Mouse (Mus musculus): ENCODE results near the gene Disp1. TPM values are rescaled to one million over a fixed set of nuclear protein-coding genes. Genes with fewer than 3 reads are reported as not detected.

Disp1 gene
- polyA plus RNA-seq, 1 experiment, result 7.8 TPM

DNA sequence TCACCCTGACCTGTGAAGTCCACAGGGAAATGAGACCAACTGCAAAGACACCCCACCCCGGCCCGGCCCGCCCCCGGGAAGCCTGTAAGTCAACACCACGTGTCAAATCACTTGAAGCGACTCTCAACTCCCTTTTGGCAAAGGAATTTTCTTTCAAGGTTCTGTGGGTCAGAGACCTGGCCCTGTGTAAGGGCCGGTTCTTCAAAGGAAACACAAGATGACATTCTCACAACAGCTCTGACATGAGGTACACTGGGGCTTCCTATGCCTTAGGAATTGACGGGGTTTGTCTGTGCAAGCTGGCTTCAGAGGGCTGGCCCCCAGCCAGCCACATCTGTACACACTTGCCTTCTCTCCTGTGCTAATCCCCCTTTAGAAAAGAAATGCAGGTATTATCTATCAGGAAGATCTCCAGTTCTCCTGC, 56.7 kb downstream of the Disp1 start:
- DNase-seq (ENCODE audit: extremely low spot score in 1 of 2, low spot score in 1 of 2), result no peak

DNA sequence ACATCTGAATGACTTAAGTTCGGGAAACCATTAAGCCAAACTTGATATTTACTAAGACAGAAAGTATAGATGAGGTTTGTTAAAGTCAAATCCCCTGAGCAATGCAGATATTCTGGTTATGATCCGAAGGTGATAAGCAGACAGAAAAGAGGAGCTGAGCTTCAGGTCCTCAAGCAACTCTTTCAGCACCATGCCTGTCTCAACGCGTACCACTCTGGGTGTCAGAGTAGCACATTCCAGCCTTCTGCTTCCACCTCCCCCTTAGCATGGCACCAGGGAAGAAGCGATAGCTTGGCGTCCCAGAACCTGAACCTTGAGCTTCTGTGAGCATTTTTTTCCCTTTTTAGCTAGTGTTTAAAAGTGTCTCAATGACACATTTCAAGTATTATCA, 57.1 kb downstream of the Disp1 start:
- DNase-seq (ENCODE audit: extremely low spot score in 1 of 2, low spot score in 1 of 2), result no peak

DNA sequence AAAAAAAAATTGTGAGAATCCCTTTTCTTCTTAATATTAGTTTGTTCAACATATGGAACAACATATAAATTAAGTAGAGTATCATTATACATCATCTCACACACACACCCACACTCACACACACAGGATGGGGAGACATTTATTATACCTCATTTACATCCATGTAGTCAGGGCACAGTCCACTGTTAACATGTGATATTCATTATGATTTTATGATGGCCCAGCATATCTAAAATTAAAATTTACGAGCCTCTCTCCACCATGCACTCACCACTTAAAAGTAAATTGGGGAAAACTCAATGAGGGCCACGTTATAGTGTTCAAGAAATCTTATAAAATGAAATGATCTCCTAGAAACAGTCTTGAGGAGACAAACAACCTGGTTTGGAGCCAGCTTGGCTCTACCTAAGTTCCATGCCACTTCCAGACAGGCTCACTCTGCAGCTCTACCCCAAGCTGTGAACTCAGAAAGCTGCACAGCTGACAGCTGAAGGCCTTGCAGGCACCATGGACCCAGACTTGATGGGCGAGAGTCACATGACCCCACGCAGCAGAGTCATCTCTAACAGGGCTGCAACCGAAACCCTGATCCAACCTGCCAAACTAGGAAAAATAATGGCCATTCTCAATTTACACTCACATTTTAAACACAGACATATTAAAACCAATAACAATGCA, 57.7 kb downstream of the Disp1 start:
- DNase-seq (ENCODE audit: extremely low spot score in 1 of 2, low spot score in 1 of 2), result no peak

DNA sequence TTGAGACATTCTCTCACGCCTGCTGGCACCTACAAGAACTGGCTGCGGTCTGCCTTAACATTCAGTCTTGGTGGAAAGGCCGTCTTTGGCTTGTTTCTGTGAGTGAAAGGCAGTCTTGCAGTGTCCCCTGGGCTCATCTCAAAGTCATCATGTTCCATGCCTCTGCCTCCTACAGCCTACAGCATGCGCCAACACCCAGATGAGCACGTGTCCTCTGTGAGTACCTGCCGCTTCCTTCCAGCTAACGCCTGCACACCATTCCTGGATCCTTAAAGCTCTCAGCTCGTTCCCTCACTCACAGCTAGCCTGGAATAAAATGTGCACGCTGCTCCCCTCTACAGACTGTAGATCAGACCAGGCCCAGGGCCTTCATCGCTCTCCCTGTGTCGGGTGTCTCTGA, 60.3 kb downstream of the Disp1 start:
- no peak for DNase-seq (ENCODE audit: extremely low spot score in 1 of 2, low spot score in 1 of 2)

DNA sequence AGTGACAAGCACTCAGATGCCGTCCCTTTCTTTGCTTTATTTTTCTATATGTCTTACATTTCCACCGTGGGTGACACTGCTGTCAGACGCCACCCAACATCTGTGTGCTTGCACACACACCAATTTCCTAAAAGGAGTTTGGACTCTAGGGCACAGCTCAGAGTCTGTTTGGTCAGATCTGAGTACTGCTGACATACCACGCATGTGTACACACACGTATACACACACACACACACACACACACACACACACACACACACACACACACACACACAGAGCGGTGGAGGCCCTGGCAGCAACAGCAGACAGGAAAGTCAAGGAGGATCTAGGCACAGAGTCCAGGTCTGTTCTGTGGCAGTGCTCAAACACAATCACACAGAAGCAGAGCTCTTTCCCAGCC, 61.1 kb downstream of the Disp1 start:
- no peak for DNase-seq (ENCODE audit: extremely low spot score in 1 of 2, low spot score in 1 of 2)

DNA sequence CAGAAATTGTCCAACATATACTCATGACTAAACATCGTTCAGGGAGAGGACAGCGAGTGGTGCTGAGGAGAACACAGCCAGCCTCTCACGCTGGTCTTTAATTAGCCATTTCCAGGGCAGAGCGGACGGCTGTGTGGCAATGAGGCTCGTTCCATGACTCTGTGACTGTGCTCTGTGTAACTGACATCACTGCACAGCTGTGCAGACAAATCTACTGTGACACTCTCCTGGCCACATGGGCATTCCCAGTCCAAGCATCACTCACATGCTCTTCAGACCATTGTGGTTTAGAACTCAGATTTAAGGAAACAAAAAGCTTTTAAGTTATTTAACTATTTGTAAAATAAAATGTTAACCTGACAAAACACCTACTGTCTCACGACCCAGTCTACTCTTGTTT, 62.1 kb downstream of the Disp1 start:
- DNase-seq (ENCODE audit: extremely low spot score in 1 of 2, low spot score in 1 of 2), result no peak

DNA sequence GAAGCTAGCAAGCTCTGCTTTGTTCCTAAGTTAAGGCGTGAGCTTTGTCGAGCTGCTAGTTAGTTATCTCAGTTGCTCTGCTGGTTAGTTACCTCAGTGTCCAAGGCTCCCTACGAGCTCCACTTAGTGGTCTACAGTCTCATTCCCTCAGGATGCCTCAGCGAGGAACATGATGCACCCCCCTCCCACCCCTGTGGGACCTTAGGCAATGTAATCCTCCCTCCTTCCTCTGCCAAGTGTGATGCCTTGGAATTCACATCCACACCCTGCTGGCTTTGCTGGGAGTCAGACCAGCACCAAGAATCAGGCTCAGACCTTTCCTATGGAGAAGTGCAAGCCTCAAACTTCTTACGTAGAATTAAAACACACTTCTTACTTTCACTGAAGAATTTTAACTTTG, 65.7 kb downstream of the Disp1 start:
- DNase-seq (ENCODE audit: extremely low spot score in 1 of 2, low spot score in 1 of 2), result no peak

DNA sequence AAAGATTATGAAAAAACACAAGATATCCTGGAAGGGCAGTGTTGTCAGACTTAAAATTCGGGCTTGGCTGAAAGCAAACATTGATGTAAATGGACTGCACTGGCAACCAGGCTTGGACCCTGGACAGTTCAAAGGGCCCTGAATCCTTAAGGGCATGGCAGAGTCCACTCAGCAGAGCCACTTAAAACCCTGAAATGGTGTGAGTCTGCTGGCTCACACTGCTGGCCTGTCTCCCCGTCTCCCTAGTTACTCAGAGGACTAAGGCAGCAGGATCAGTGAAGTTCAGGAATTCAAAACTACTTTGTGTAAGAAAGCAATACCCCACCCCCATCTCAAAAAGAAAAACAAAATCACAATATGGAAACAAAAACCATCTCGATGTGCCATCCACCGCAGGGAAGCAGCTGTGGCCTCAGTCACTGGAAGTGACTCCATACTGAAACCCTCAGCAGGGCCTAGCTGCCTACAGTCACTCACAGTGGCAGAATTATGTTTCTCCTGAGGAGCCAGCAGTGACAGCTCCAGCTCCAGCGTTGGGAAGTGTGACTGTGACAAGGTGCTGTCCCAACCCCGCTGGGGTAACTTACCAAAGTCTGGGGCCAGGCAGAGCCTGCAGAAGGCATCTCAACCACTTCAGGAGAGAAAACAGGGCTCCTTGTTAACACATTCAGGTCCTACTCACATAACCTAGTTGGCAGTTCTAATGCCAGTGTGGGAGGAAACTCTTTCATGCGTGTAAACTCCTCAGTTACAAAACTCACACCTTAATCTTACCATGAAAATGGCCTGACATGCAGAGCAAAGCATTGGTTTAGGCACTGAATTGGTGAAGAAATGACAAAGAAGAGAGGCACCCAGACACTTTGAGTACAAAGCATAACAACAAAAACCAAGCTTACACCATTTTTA, 66.8 kb downstream of the Disp1 start:
- no peak for DNase-seq (ENCODE audit: extremely low spot score in 1 of 2, low spot score in 1 of 2)

DNA sequence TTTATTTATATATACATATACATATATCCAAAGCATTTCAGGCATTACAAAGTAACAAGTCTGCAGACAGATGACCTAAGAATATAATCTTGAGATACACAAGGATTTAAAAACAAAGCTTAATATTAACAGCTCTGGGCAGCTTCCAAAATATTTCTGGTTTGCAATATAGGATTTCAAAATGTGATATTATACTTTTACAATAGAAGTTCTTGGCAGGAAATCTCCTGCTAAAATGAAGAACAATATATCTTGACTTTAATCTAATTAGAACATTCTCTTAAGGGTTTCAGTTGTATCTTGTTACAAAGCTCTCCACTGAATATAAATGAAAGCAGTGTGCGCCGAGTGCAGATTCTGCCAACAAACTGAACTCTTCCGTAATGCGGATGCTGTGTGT, 68.0 kb downstream of the Disp1 start:
- no peak for DNase-seq (ENCODE audit: extremely low spot score in 1 of 2, low spot score in 1 of 2)

DNA sequence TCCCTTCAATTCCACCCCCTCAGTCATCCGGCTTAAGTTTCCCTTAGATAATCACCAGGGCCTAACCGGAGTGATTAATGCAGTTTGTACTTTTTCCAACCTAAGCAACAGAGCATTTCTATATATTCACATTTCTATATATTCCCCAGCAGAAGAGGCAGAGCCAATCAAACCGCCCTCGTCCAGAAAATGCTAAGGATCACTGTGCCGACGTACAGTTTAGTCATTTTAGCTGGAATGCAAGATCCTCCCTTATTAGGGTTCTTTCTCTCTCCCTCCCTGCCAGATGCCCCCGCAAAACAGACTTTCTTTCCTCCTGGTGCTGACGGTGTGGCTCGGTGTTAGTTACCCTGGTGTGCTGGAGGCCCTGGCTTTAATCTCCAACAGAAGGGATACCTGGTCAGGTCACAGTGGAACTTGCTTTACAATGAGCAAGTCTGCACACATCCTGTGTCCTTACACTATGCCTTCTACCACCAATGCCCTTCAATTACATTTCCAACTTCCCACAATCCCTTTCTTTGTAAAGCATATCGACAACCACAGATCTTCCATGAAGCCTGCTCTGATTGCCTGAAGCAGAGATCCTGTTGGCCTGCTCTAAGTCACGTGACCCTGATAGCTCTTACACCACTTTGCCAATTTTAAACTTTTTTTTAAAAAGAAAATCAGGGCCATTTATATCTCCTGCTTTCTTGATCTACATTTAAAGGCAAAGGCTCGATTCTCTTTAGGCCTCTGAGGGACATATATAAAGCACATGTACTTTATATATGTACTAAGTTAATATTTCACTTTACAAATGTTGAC, 69.6 kb downstream of the Disp1 start:
- peak; percentile 63 to 68 for DNase-seq (ENCODE audit: extremely low spot score in 1 of 2, low spot score in 1 of 2)

DNA sequence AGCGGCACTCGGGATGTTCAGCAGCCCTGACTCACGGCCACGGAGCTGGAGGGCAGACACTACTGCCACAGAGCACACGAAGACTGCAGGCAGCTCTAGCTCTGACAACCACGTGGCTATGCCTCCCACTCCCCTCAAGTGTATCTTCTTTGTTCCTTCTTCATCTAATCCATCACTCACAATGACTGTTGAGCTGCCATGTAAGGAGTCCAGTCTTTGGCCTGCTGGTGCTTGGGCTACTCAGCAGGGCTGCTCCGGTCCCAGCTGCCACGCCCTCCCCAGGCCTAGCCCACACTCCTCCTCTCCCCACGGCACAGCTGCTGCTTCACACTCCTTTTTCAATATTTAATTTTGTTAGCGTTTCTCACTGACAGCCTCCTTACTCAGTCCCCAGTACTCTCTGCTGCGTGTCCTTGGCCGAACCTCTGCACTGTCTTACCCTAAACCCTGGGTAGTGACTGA, 70.9 kb downstream of the Disp1 start:
- no peak for DNase-seq (ENCODE audit: extremely low spot score in 1 of 2, low spot score in 1 of 2)

DNA sequence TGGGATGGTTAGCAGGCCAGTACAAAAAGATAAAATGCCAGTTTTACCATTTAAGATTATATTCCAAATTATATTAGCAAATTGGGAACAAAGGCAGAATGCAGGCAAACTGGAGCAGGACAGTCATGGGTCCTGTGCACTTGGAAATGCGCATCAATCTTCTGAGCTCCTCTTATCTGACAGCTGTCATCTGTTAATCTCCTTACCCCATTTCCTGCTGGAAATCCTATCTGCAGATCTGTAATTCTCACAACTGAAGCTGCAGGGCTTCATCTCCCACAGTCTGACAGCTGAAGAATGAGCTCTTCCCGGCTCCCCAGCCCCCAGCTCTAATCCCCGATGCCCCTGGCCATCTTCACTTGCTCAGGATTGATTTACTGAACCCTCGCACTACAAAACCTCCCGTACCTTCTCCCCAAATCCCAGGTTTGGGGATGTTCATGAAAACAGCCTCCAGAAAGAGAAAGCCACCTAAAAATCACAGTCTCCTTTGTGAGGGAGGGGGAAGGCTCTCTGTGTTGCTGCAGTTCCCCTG, 71.7 kb downstream of the Disp1 start:
- no peak for DNase-seq (ENCODE audit: extremely low spot score in 1 of 2, low spot score in 1 of 2)

DNA sequence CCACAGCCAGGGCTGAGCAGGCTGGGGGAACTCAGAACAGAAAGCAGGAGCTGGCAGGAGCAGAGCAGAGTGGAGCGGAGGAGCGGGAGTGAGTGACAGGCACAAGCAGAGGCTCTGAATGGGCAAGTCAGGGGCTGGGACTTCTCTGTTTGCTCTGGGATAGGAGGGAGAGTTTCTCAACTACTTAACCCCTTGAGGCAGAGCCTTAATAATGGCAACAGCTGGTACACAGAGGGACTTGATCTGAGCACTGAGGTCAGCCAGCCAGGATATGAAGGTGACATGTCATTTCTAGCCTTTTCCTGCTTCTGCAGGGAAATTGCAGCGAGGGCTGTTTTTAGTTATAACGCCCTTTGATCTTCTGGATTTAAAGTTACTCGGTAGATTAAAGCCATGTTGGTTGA, 73.9 kb downstream of the Disp1 start:
- no peak for DNase-seq (ENCODE audit: extremely low spot score in 1 of 2, low spot score in 1 of 2)

DNA sequence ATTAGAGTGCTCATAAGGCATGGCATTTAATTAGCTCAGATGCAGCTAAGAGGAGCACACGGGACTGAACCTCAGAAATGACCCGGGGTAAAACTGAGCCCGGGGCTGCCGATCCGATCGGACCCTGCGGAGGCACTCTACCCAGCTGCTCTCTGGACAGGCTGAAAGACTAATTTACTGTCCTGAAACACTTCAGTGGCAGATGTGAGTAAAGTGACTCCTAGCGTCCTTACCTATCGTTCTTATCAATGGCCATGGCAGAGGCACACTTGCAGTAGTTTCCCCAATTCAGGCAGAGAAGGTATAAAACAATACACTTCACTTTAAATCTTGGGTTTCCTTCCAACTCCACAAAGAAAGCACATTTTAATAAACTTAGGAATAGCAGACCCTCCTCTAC, 74.5 kb downstream of the Disp1 start:
- DNase-seq (ENCODE audit: extremely low spot score in 1 of 2, low spot score in 1 of 2), result no peak

DNA sequence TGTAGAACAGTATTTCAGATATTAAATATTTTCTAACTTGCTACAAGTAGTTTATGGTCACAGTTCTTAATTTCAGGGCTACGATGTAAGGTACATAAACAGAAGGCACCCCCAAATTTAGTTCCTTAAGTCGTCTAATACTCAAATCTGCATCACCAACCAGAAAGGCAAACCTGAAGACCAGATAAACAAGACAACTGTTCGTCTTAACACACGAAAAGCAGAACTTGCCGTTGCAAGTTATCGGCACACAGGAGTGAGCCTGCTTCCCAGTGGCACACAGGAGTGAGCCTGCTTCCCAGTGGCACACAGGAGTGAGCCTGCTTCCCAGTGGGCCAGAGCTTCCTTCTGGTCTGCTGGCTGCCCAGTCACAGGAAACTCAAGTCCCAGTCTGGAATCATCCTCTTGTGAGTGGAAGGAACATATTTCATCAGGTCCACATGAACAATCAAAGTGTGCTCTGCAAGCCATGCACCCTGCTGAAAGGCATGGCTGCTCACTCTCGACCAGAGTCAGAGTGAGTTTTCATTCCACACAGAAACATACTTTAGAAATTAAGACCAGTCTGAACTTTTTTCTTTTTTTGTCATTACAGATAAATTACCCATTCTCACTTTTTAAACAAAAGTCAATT, 75.1 kb downstream of the Disp1 start:
- DNase-seq (ENCODE audit: extremely low spot score in 1 of 2, low spot score in 1 of 2), result no peak

DNA sequence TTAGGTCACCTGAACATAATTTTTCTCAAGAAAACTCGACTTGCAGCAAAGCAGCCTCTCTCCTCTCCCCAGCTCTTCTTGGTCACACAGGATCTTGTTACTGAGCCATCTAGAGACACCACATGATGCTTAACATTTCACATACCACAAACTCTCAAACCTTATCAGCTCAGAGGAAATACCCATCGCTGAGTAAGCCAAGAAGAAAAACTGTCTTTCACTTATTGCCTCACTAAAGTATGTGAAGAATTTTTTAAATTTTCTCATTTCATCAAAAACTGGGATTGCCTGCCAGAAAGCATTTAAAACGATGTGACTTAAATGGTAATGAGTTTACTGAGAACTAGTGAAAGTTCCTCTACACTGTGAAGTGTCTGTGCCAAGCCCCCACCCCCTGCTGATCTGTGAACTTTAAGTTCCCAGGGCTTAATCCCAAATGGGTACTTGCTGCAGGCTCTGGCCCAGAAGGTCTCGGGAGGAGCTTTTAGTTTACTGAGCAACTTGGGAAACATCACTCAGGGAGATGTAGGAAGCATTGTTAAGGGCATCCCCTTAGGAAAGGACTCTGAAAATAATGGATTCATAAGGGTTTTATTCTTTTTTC, 76.6 kb downstream of the Disp1 start:
- no peak for DNase-seq (ENCODE audit: extremely low spot score in 1 of 2, low spot score in 1 of 2)

DNA sequence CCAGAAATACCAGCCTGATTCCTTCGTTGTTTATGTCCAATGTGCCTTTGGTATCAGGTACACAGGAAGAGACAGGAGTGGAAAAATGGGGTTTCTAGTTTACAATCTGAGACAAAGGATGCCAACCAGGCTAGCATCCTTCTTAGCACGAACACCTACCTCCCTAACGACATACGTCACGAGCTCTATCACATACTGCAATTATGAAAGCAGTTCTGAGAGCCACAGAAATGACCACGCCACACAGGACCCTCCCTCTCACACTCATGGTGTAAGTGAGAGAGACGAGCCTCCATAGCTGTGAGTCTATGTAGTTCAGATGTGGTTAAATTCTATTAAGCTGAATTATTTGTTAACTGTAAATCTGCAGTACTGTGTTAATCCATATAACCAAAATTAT, 78.1 kb downstream of the Disp1 start:
- no peak for DNase-seq (ENCODE audit: extremely low spot score in 1 of 2, low spot score in 1 of 2)

DNA sequence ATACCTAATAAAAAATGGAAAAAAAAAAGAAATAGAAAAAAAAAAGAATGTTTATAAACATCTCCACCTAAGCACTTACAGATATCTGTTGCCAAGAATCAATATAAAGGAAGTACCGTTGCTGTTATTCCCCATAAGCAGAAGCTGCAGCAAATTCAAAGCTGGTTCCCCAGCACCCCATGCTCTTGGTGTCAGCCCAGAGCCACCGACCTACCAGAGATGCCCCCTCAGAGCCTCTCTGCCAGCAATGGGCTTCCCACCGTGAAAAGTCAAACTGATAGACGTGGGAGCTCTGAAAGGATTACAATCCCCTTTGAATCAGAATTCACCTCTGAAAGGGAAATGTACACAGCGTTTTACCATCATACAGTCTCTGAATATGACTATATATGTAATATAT, 78.8 kb downstream of the Disp1 start:
- no peak for DNase-seq (ENCODE audit: extremely low spot score in 1 of 2, low spot score in 1 of 2)

DNA sequence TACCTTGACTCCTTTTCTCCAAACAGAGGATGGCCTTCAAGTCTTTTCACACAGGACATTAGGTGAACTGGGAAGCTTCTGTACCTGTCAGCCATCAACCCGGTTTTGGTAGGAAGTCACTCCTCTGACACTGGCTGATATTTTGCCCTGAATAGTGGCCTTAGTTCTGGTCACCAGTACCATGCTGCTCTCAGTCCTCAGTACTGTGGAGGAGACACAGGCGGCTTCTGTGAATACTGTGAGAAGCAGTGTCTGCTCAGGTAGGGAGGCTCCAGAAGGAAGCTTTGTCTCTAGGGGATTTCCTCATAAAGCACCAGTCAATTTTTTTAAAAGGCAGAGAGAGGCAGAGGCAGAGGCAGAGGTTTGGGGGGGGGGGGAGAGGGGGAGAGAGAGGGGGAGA, 80.0 kb downstream of the Disp1 start:
- DNase-seq (ENCODE audit: extremely low spot score in 1 of 2, low spot score in 1 of 2), result no peak

All from frontal cortex, adult 2 months (tissue).